Comparison of ENCODE assay signal across 10 mouse cellular contexts in the genomic region with DNA sequence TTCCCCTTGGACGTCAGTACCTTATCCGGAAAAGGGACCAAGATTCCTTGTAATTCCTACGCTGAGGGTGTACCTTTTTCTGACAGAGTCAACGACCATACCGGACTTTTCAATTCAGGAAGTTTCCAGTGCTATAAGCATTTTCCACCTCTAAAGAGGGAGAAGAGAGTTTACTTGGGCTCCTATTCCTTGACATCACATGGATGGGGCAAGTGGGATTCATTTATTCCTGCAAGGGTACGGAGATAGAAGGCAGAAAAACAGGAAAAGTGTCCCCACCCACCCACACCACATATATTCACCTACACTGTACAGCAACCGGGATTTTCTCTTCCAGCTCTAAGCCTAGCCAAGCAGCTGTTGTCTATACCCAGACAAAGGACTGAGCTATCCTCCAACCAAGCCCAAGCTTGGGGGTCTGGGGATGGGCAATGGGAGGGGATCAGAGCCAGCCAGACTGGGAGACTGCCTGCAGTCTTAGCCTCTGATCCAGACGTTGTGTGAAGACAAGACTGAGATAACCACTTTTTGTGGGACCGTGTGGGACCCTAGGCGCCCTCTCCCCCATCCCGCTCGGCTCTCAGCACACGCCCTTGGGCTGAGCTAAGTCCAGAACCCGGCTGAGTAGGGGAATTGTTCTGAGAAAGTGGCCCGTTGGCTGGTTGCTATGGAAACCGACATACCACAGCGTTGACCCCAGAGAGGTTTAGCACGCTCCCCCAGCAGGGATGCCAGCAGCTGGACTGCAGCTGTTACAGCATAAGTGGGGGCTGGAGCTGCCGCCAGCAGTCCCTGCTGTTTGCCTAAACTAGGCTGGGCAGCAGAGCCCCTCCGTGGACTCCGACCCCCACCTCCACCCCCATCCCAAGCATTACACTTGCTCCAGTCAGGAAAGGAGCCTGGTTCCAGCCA.
A peak's percentile ranks its signal among the peaks of the same experiment; 100 is the strongest.
DNase-seq lines count a peak whose midpoint lies in the region; ATAC-seq and TF ChIP-seq lines count a peak whose summit lies in the region.
"Had no signal": no experiment of that assay in that cellular context is flagged by ENCODE, and none has a peak within 500 bp of the region (broad histone marks: within the 10 kb centered on the region; RNA-seq: fewer than 3 reads in every experiment).

No protein-coding gene starts in this region.

- H3K9ac ChIP-seq in heart, embryonic 11.5 days (ENCODE audit: low read depth, low read length) = peak overlapping the region; percentile 49; the same call in 1 of the 2 replicates
- H3K9ac ChIP-seq in stomach, postnatal 0 days (ENCODE audit: low read length) = peak overlapping the region; percentile 4; the same call in 1 of the 2 replicates
- H3K9ac ChIP-seq: liver, embryonic 13.5 days had no signal

- peak overlapping the region; percentile 54 for H3K4me2 ChIP-seq in heart, embryonic 11.5 days
- peak overlapping the region; percentile 35 for H3K4me2 ChIP-seq in stomach, postnatal 0 days (replicated peaks; ENCODE audit: low read depth)
- H3K4me2 ChIP-seq: liver, embryonic 13.5 days had no signal

- TF ChIP-seq EP300 in stomach, postnatal 0 days (optimal IDR thresholded peaks at IDR 0.05) = no peak

- DNase-seq in layer of hippocampus, postnatal 10 days (ENCODE audit: low spot score in 2 of 2) = peak; percentile 37 to 52
- no peak for DNase-seq in layer of hippocampus, adult 8-10 months (ENCODE audit: low spot score in 2 of 2)
- DNase-seq in embryonic facial prominence, embryonic 10.5 days (ENCODE audit: low spot score) = peak; percentile 92
- peak; percentile 46 for DNase-seq in kidney, adult 9 months
- DNase-seq in lung, postnatal 4 days = peak; percentile 70 to 92
- peak; percentile 42 for DNase-seq in stomach, postnatal 0 days (ENCODE audit: low spot score)
- no peak for DNase-seq in MN1 (ENCODE audit: low spot score)
- DNase-seq: liver, embryonic 13.5 days had no signal

- H3K9me3 ChIP-seq in embryonic facial prominence, embryonic 10.5 days = no peaks in the 10 kb centered on the region
- no peaks in the 10 kb centered on the region for H3K9me3 ChIP-seq in heart, embryonic 11.5 days (replicated peaks; ENCODE audit: control insufficient read depth, low read length)
- H3K9me3 ChIP-seq in stomach, postnatal 0 days (ENCODE audit: control insufficient read depth, low read length) = no peaks in the 10 kb centered on the region
- H3K9me3 ChIP-seq: liver, embryonic 13.5 days had no signal

- no peaks in the 10 kb centered on the region for H3K27me3 ChIP-seq in embryonic facial prominence, embryonic 10.5 days (replicated peaks; ENCODE audit: low read depth, poor library complexity, severe bottlenecking)
- H3K27me3 ChIP-seq in heart, embryonic 11.5 days (ENCODE audit: control insufficient read depth, insufficient read depth, low read length) = no peaks in the 10 kb centered on the region
- H3K27me3 ChIP-seq in stomach, postnatal 0 days (ENCODE audit: control insufficient read depth, insufficient read depth, low read length) = no peaks in the 10 kb centered on the region
- H3K27me3 ChIP-seq: liver, embryonic 13.5 days had no signal

- 12% methylated on average over 21 of the region's 21 CpGs for WGBS in embryonic facial prominence, embryonic 10.5 days
- 14% methylated on average over 21 of the region's 21 CpGs for WGBS in heart, embryonic 11.5 days (ENCODE audit: insufficient replicate concordance)
- WGBS in stomach, postnatal 0 days = 20% methylated on average over 21 of the region's 21 CpGs

- peak overlapping the region; percentile 90 for H3K27ac ChIP-seq in embryonic facial prominence, embryonic 10.5 days (replicated peaks)
- peak overlapping the region; percentile 59 for H3K27ac ChIP-seq in heart, embryonic 11.5 days (ENCODE audit: low read depth, low read length)
- peak overlapping the region; percentile 78 for H3K27ac ChIP-seq in stomach, postnatal 0 days (replicated peaks)
- H3K27ac ChIP-seq: liver, embryonic 13.5 days had no signal

- H3K4me3 ChIP-seq in embryonic facial prominence, embryonic 10.5 days = peak overlapping the region; percentile 46
- peak overlapping the region; percentile 19; the same call in 1 of the 2 replicates for H3K4me3 ChIP-seq in heart, embryonic 11.5 days (ENCODE audit: low read depth, low read length)
- no peak overlapping the region for H3K4me3 ChIP-seq in stomach, postnatal 0 days (ENCODE audit: low read depth, low read length)
- H3K4me3 ChIP-seq: liver, embryonic 13.5 days had no signal

- H3K36me3 ChIP-seq in embryonic facial prominence, embryonic 10.5 days (replicated peaks) = no peaks in the 10 kb centered on the region
- no peaks in the 10 kb centered on the region for H3K36me3 ChIP-seq in heart, embryonic 11.5 days (ENCODE audit: control insufficient read depth, insufficient read depth, low read length)
- no peaks in the 10 kb centered on the region for H3K36me3 ChIP-seq in stomach, postnatal 0 days (ENCODE audit: control insufficient read depth, insufficient read depth, low read length)
- H3K36me3 ChIP-seq: liver, embryonic 13.5 days had no signal

- H3K4me1 ChIP-seq in embryonic facial prominence, embryonic 10.5 days = peaks cover 64% of the 10 kb centered on the region
- H3K4me1 ChIP-seq in heart, embryonic 11.5 days (ENCODE audit: control insufficient read depth, insufficient read depth, low read length) = peaks cover 24% of the 10 kb centered on the region
- peaks cover 7% of the 10 kb centered on the region; the same call in 1 of the 2 replicates for H3K4me1 ChIP-seq in stomach, postnatal 0 days (replicated peaks; ENCODE audit: control insufficient read depth, insufficient read depth)

- peak; percentile 71 for ATAC-seq in heart, embryonic 11.5 days (replicated peaks; ENCODE audit: insufficient number of reproducible peaks, low FRiP score, low TSS enrichment)
- ATAC-seq in stomach, postnatal 0 days (ENCODE audit: low FRiP score, low TSS enrichment) = peak; percentile 86
- ATAC-seq: Patski had no signal

- TF ChIP-seq CTCF in stomach, postnatal 0 days (IDR thresholded peaks at IDR 0.05; ENCODE audit: low read depth) = no peak

Comparison
In these comparisons a context has a peak if more than half of its experiments do, and no peak if none do; other contexts are left out.
1. DNase-seq: peak in layer of hippocampus, postnatal 10 days (2 of 2), embryonic facial prominence, embryonic 10.5 days (single experiment), kidney, adult 9 months (single experiment), lung, postnatal 4 days (2 of 2) and stomach, postnatal 0 days (single experiment); none in layer of hippocampus, adult 8-10 months (0 of 2) and MN1 (single experiment).
2. Peak in every context shown above with its lines, with median percentiles within 50 percentile points of each other: H3K27ac ChIP-seq.